Mouse (Mus musculus) MEL (cell line): ENCODE data around the gene Degs1.
"Not testable (repeated sequence)": the region's sequence is repeated elsewhere in the genome, so short reads cannot be mapped to it uniquely, and the experiment has no call there.

Source experiments
- CTCF ChIP-seq, 3 experiments: IDR thresholded peaks in 2 of 3; conservative IDR thresholded peaks in 1 of 3; 2 replicates each; pipeline ENCODE4 v1.5.1; 2011 to 2012; ENCODE audit warnings: low read length in 3 of 3, low read depth in 2 of 3, mild to moderate bottlenecking in 2 of 3, improper control_type of control experiment in 1 of 3, inconsistent platforms in 1 of 3, mixed read lengths in 1 of 3, moderate library complexity in 1 of 3; ENCODE audit not compliant: control insufficient read depth in 1 of 3, insufficient read depth in 1 of 3, poor library complexity in 1 of 3, severe bottlenecking in 1 of 3
- KAT2A ChIP-seq: conservative IDR thresholded peaks from 2 replicates; pipeline ENCODE4 v1.6.1; 2012; ENCODE audit warnings: low read depth, low read length, improper control_type of control experiment, inconsistent platforms
- POLR2A ChIP-seq, 2 experiments: IDR thresholded peaks; 2 replicates each; pipeline ENCODE4 v1.6.1; 2011 to 2012; ENCODE audit warnings: low read length in 2 of 2, mild to moderate bottlenecking in 2 of 2, control low read depth in 1 of 2, improper control_type of control experiment in 1 of 2, low read depth in 1 of 2, moderate library complexity in 1 of 2; ENCODE audit not compliant: control insufficient read depth in 1 of 2, insufficient read depth in 1 of 2, poor library complexity in 1 of 2
- TBP ChIP-seq: IDR thresholded peaks from 2 replicates; pipeline ENCODE4 v1.8.0; 2011; ENCODE audit warnings: low read depth, low read length, improper control_type of control experiment
- USF2 ChIP-seq, 2 experiments: IDR thresholded peaks; 2 replicates each; pipeline ENCODE4 v1.6.1; 2011 to 2012; ENCODE audit warnings: improper control_type of control experiment in 2 of 2, low read length in 2 of 2, borderline replicate concordance in 1 of 2, inconsistent platforms in 1 of 2, low read depth in 1 of 2, mild to moderate bottlenecking in 1 of 2; ENCODE audit not compliant: insufficient read depth in 1 of 2

DNA sequence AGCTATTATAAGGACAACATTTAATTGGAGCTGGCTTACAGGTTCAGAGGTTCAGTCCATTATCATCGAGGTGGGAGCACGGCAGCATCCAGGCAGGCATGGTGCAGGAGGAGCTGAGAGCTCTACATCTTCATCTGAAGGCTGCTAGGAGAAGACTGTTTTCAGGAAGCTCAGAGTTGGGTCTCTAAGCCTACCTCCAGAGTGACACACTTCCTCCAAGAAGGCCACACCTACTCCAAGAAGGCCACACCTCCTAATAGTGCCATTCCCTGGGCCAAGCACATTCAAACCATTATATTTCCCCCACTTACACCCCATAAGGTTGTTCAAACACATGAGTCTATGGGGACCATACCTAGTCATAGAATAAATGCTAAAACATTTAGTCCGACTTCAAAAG lies 8.1 kb upstream of the Degs1 start:
- not testable (repeated sequence) for TF ChIP-seq TBP; POLR2A (IDR thresholded peaks at IDR 0.05; ENCODE audit: control insufficient read depth in 1 of 2, insufficient read depth in 1 of 2, low read depth in 1 of 2, low read length in 2 of 2, poor library complexity in 1 of 2); KAT2A; CTCF (IDR thresholded peaks at IDR 0.05 in 2 of 3, conservative IDR thresholded peaks at IDR 0.05 in 1 of 3; ENCODE audit: control insufficient read depth in 1 of 3, insufficient read depth in 1 of 3, low read depth in 2 of 3, low read length in 3 of 3, poor library complexity in 1 of 3, severe bottlenecking in 1 of 3); USF2 (IDR thresholded peaks at IDR 0.05; ENCODE audit: borderline replicate concordance in 1 of 2, insufficient read depth in 1 of 2, low read depth in 1 of 2, low read length in 2 of 2)
